Mouse (Mus musculus): ENCODE measurements around the gene Aip.
A peak's percentile ranks its signal among the peaks of the same experiment; 100 is the strongest.
"Not testable (repeated sequence)": the region's sequence is repeated elsewhere in the genome, so short reads cannot be mapped to it uniquely, and the experiment has no call there.

Gene Aip

DNA sequence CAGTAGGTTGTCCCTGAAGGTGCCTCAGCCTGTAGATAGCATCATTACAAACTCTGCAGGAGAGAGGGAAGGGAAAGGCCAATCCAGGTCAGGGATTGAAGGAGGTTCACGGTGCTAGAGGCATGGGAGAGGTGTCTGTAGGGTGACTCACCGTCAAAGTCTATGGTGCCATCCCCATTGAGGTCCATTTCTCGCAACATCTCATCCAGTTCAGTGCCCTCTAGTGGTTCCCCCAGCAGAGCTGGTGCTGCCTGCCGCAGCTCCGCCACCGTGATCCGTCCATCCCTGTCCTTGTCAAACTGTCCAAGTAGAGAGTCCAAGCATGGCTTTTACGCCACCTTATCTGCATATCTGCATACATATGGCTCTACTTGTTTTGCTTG is 10.3 kb upstream of the Aip start:
- not testable (repeated sequence) for DNase-seq (ENCODE audit: low spot score in 2 of 2)

GRCm38 (mm10) chr19:4135229-4135962 is 9.7 kb upstream of the Aip start:
- not testable (repeated sequence) for DNase-seq (ENCODE audit: low spot score in 2 of 2)

GRCm38 (mm10) chr19:4134354-4134753 is 8.7 kb upstream of the Aip start:
- no peak for DNase-seq (ENCODE audit: low spot score in 2 of 2)

- no peak for DNase-seq (ENCODE audit: low spot score in 2 of 2)
These were observed 6.1 kb upstream of the Aip start for GRCm38 (mm10) chr19:4131768-4132167.

DNA sequence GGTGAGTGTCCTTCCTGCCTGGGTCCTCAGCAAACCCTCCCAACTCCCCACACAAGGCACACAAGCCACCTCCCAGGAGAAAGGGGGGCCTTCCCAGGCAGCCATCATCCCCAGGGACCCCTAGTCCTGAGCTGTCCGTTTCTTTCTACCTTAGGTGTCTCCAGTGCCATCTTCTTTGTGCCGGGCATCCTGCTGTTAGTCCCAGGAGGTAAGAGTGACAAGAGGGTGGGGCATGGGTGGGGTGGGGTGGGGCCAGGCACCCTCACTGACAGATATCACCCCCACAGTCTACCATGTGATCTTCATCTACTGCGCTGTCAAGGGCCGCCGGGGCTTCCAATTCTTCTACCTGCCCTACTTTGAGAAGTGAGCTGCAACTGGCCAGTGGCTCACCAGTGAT is 5.4 kb upstream of the Aip start:
- no peak for DNase-seq (ENCODE audit: low spot score in 2 of 2)

DNA sequence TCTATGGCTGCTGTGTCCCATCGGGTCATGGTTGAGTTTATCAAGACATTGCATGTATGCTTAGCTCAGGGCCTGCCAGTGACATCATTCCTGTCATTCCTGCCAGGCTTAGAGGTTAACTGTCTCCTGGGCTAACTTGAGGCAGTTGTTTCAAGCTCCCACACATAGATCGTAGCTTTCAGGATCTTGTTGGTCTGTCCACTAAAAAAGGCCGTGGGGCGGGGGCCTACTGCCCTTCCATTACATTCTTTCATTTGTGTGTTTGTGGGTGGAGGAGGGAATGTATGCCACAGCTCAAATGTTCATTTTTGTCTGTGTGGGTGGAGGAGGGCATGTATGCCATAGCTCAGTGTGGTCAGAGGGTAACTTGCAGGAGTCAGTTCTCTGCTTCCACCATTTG is 4.4 kb upstream of the Aip start:
- no peak for DNase-seq (ENCODE audit: low spot score in 2 of 2)

DNA sequence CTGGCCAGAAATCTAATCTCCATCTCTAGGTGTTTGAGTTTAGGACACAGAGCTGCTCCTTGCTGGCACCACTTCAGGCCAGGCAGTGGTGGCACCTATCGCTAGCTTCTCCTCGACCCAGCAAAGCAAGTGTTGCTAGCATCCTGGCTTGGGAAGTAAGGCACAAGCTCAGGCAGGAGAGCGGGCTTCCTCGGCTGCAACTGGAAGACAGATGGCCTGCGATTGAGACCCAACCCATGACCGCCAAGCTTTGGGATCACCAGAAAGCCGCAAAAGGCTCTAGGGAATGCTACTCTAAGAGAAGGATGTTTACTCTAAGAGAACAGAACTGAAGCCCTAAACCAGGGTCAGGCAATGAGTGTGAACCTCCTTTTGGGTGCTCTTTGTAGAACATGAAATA is 3.8 kb upstream of the Aip start:
- no peak for DNase-seq (ENCODE audit: low spot score in 2 of 2)

DNA sequence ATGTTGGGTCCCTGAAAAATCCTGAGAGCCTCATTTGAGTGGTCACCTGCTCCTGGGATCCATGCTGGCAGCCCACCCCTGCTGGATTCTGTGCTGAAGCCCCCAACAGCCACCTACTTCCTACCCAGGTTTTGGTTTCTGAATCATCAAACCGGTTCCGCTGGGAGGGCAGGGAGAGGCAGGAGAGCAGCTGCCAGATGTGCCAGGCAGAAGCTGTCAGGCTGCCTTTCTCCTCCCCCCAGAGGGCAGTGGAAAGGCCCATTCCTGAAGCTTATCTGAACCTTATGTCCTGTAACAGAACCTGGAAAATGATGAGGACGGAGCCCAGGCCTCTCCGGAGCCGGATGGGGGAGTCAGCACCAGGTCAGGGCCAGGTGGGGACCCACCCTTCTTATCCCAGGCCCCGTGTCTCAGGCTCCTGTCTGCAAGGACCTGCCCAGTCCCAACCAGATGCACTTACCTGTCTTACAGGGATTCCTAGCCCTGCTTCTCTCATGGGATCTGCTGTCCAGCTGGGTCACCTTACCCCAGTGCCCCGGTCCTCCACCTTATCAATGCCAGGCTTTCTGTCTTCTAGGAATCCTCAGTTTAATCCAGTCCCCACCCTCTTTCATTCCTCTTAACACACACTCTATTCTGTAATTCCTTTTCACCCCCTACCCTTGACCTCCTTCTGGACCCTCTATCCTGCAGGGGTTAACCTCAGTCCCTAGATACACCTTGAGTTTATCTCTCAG is 1.3 kb upstream of the Aip start:
- DNase-seq (ENCODE audit: low spot score in 2 of 2), result no peak

- DNase-seq (ENCODE audit: low spot score in 2 of 2), result not testable (repeated sequence)
These were observed 390 bp downstream of the Aip start for GRCm38 (mm10) chr19:4125268-4125667.

GRCm38 (mm10) chr19:4124432-4124831 is 1.2 kb downstream of the Aip start:
- no peak for DNase-seq (ENCODE audit: low spot score in 2 of 2)

GRCm38 (mm10) chr19:4122411-4123370 is 3.0 kb downstream of the Aip start:
- no peak for DNase-seq (ENCODE audit: low spot score in 2 of 2)

- DNase-seq (ENCODE audit: low spot score in 2 of 2), result not testable (repeated sequence)
These were observed 3.8 kb downstream of the Aip start for GRCm38 (mm10) chr19:4121896-4122295.

DNA sequence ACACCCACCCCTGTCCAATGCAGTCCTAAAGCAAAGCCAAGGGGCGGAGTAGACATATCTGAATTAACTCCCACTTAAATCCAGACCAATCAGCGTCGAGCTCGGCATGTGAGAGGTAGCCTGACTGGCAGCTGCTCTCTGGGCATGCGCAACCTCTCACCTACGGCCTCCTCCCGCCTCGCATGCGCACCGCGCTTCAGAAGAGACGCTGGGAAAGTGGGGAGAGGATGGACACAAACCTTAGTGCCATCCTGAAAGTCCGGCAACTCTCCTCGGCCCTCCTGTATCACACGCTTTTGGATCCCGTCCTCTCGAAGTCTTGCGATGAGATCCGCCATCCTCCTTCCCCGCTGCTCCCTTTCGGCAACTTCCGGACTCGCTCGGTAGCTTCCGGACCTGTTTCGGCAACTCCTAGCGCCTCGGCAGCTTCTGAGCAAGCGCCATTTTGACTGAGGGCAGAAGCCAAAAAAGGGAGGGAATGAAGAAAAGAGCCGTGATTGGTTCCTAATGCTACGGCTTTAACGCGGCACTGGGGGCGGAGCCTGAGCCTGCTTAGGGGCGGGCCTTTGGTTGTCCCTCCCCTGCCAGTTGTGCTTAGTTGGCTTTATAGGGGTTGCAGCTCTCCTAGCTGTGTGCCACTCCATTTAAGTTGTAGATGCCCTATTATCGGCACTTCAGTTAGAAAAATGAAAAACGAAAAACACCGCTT is 4.4 kb downstream of the Aip start:
- DNase-seq (ENCODE audit: low spot score in 2 of 2), result peak; percentile 98 to 99

DNA sequence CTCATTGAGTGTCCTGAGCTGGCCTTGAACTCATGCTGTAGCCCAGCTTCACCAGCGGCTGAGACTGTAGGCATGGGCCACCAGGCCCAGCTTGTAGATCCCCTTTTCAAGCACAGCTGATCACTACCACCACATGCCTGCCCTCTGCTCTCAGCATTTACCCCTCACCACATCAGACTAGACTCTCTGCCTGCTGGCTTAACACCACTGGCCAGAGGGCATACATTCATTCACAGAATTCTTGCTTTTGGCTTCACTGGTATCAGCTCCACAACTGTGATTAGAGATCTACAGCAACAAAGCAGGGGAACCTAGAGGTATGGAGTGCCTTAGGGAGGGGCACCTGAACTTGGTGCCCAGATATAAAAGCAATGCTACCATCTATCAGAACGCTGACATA is 5.2 kb downstream of the Aip start:
- no peak for DNase-seq (ENCODE audit: low spot score in 2 of 2)

- DNase-seq (ENCODE audit: low spot score in 2 of 2), result peak in 1 of 2 experiments; percentile 46
These were observed 5.8 kb downstream of the Aip start for GRCm38 (mm10) chr19:4119716-4120487.

GRCm38 (mm10) chr19:4118350-4118749 is 7.3 kb downstream of the Aip start:
- DNase-seq (ENCODE audit: low spot score in 2 of 2), result no peak

DNA sequence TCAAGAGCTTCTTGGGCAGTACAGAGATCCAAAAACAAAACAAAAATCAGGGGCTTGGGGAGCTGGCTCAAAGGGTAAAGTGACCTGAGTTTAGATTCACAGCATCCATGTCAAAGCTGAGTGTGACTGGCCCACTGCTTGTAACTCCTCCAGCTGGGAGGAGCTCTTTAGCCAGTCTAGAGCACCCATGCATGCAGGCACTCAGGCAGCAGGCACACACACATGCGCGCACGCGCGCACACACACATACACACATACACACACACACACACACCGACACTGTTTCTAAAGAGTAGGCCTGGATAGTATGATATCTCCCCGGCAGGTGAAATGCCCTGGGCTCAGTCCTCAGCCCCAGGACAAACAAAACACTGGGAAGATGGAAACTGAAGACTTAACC is 8.7 kb downstream of the Aip start:
- DNase-seq (ENCODE audit: low spot score in 2 of 2), result no peak

- no peak for DNase-seq (ENCODE audit: low spot score in 2 of 2)
These were observed 9.8 kb downstream of the Aip start for GRCm38 (mm10) chr19:4115816-4116215.

GRCm38 (mm10) chr19:4115144-4115543 is 10.5 kb downstream of the Aip start:
- no peak for DNase-seq (ENCODE audit: low spot score in 2 of 2)

DNA sequence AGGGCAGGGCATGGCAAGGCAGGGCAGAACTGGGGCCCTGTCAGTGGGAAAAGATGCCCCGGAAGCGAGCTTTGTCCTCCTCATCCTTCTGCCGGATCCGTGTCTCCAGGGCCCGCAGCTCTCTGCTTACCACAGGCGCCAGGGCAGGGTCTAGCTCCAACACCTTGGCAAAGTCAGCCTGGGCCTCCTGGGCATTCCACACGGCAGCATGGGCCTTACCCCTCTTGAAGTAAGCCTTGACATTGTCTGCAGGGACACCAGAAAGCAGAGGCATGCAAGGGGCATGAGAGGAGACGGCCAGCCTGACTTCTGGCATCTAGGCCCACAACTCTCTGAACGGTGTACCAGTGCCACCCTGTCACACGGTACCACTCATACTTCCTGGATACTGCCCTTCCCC is 11.1 kb downstream of the Aip start:
- no peak for DNase-seq (ENCODE audit: low spot score in 2 of 2)

DNA sequence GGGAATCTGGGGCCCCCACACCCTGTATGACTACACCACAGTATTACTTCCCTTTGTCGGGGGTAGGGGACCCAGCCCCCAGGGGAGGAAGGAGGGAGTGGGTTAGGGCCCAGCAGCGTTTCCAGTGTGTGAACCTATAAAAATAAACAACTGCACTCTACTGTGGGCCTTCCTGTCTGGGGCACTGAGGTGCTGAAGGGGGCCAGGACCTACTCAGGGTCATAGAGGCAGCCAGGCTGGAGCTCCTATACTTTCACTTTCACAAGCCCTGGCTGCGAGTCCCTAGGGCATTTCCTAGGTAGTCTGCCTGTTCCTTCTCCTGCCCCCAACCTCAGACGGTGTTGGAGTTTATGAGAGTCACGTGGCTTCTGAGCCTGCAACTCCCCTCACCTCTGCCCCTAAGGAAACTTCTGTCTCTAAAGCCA is 11.8 kb downstream of the Aip start:
- DNase-seq (ENCODE audit: low spot score in 2 of 2), result no peak
